Mouse (Mus musculus): Measurements from ENCODE around the gene Neo1.

- no peak for TF ChIP-seq POLR2A (IDR thresholded peaks at IDR 0.05; ENCODE audit: control insufficient read depth, low read depth, low read length)
- TF ChIP-seq CTCF (IDR thresholded peaks at IDR 0.05; ENCODE audit: control insufficient read depth, insufficient read depth, insufficient replicate concordance, low read depth, low read length) = no peak
Observed at GRCm38 (mm10) chr9:59075632-59076031, 39.4 kb upstream of the Neo1 start.
